19 mouse cellular contexts compared by ENCODE assay signal in the genomic region with DNA sequence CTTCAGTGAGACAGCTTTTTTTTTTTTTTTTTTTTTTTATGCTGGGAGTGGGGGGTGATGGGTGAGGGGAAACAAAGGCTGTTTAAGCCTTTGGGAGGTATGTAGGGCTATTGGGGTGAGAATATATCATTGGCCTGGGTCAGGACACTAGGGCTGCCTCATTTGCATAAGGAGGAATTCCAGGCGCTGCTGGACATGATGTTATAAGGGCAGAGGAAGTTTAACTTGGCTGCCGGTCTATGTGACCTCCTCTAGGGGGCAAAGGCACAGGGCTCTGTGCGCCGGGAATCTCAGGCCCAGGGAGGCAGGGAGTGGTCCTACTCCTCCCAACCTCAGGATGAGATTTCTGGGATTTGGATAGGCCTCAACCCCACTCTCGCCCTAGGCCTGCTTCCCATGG.
A peak's percentile ranks its signal among the peaks of the same experiment; 100 is the strongest.
DNase-seq lines count a peak whose midpoint lies in the region; TF ChIP-seq lines count a peak whose summit lies in the region.
"Had no signal": no experiment of that assay in that cellular context is flagged by ENCODE, and none has a peak within 500 bp of the region (broad histone marks: within the 10 kb centered on the region; RNA-seq: fewer than 3 reads in every experiment).

No protein-coding gene starts in this region.

- no peak overlapping the region for H3K4me3 ChIP-seq in liver, adult 2 months (ENCODE audit: insufficient read depth, low read depth, low read length)
- no peak overlapping the region for H3K4me3 ChIP-seq in midbrain, embryonic 10.5 days
- H3K4me3 ChIP-seq: embryonic facial prominence, embryonic 15.5 days; forebrain, embryonic 15.5 days; heart, embryonic 13.5 days; liver, embryonic 12.5 days had no signal

- H3K27ac ChIP-seq in liver, adult 2 months (replicated peaks; ENCODE audit: insufficient read depth, low read depth, low read length): no peak overlapping the region
- H3K27ac ChIP-seq in midbrain, embryonic 10.5 days (replicated peaks): no peak overlapping the region
- H3K27ac ChIP-seq: embryonic facial prominence, embryonic 15.5 days; forebrain, embryonic 15.5 days; heart, embryonic 13.5 days; liver, embryonic 12.5 days had no signal

- no peaks in the 10 kb centered on the region for H3K9me3 ChIP-seq in midbrain, embryonic 10.5 days (replicated peaks)
- H3K9me3 ChIP-seq: embryonic facial prominence, embryonic 15.5 days; forebrain, embryonic 15.5 days; heart, embryonic 13.5 days; liver, embryonic 12.5 days had no signal

- no peaks in the 10 kb centered on the region; the same call in 1 of the 2 replicates for H3K79me2 ChIP-seq in liver, adult 2 months (ENCODE audit: control insufficient read depth, insufficient read depth, low read length)

- H3K9ac ChIP-seq in liver, adult 2 months (ENCODE audit: low read depth, low read length): no peak overlapping the region
- H3K9ac ChIP-seq: embryonic facial prominence, embryonic 15.5 days; forebrain, embryonic 15.5 days; heart, embryonic 13.5 days; liver, embryonic 12.5 days had no signal

- peaks cover 22% of the 10 kb centered on the region for H3K36me3 ChIP-seq in liver, adult 2 months (ENCODE audit: control insufficient read depth, insufficient read depth, low read length)
- no peaks in the 10 kb centered on the region for H3K36me3 ChIP-seq in midbrain, embryonic 10.5 days
- H3K36me3 ChIP-seq: embryonic facial prominence, embryonic 15.5 days; forebrain, embryonic 15.5 days; heart, embryonic 13.5 days; liver, embryonic 12.5 days had no signal

- H3K4me1 ChIP-seq in liver, adult 2 months (ENCODE audit: control insufficient read depth, insufficient read depth, low read length): no peaks in the 10 kb centered on the region
- peaks cover 3% of the 10 kb centered on the region; the same call in 1 of the 2 replicates for H3K4me1 ChIP-seq in midbrain, embryonic 10.5 days
- H3K4me1 ChIP-seq: embryonic facial prominence, embryonic 15.5 days; forebrain, embryonic 15.5 days; heart, embryonic 13.5 days; liver, embryonic 12.5 days had no signal

- H3K27me3 ChIP-seq in liver, adult 2 months (ENCODE audit: control insufficient read depth, insufficient read depth, low read length): no peaks in the 10 kb centered on the region
- no peaks in the 10 kb centered on the region for H3K27me3 ChIP-seq in midbrain, embryonic 10.5 days (ENCODE audit: low read depth, poor library complexity, severe bottlenecking)
- H3K27me3 ChIP-seq: embryonic facial prominence, embryonic 15.5 days; forebrain, embryonic 15.5 days; heart, embryonic 13.5 days; liver, embryonic 12.5 days had no signal

- TF ChIP-seq POLR2A in liver, adult 2 months (IDR thresholded peaks at IDR 0.05; ENCODE audit: extremely low read depth, insufficient read depth, low read length): no peak

- no peak for TF ChIP-seq CTCF in liver, adult 2 months (IDR thresholded peaks at IDR 0.05; ENCODE audit: low read depth, low read length)

- 40% methylated on average over 5 of the region's 5 CpGs for WGBS in liver, adult 2 months
- WGBS in midbrain, embryonic 10.5 days: 58% methylated on average over 5 of the region's 5 CpGs

- DNase-seq in liver, adult 2 months (ENCODE audit: extremely low read depth, low read depth, low spot score): peak; percentile 19
- no peak for DNase-seq in liver
- peak; percentile 44 for DNase-seq in ES-CJ7 (ENCODE audit: low read depth, low spot score)
- DNase-seq in kidney, adult 8-10 months: peak; percentile 14 to 23
- peak; percentile 42 for DNase-seq in kidney, postnatal 14 days
- no peak for DNase-seq in midbrain, embryonic 10.5 days (ENCODE audit: low spot score)
- no peak for DNase-seq in urinary bladder, adult 18-20 months (ENCODE audit: low spot score in 2 of 2)
- DNase-seq: B cell, adult 2 months; cerebellum, adult 11-12 months; cerebellum, postnatal 25 days; heart, postnatal 14 days; layer of hippocampus, postnatal 36 days; lung, adult 18-20 months; thymus, adult 18-20 months; thymus, postnatal 36 days had no signal

Comparison
In these comparisons a context has a peak if more than half of its experiments do, and no peak if none do; other contexts are left out.
1. DNase-seq: peak in liver, adult 2 months (single experiment), ES-CJ7 (single experiment), kidney, adult 8-10 months (2 of 2) and kidney, postnatal 14 days (single experiment); none in liver (single experiment), midbrain, embryonic 10.5 days (single experiment) and urinary bladder, adult 18-20 months (0 of 2).